Mouse (Mus musculus): ENCODE data around the gene Apol8. TPM values are rescaled to one million over a fixed set of nuclear protein-coding genes. Genes with fewer than 3 reads are reported as not detected.

The Apol8 gene
- polyA plus RNA-seq, 1 experiment from 2014 or later = not detected

DNA sequence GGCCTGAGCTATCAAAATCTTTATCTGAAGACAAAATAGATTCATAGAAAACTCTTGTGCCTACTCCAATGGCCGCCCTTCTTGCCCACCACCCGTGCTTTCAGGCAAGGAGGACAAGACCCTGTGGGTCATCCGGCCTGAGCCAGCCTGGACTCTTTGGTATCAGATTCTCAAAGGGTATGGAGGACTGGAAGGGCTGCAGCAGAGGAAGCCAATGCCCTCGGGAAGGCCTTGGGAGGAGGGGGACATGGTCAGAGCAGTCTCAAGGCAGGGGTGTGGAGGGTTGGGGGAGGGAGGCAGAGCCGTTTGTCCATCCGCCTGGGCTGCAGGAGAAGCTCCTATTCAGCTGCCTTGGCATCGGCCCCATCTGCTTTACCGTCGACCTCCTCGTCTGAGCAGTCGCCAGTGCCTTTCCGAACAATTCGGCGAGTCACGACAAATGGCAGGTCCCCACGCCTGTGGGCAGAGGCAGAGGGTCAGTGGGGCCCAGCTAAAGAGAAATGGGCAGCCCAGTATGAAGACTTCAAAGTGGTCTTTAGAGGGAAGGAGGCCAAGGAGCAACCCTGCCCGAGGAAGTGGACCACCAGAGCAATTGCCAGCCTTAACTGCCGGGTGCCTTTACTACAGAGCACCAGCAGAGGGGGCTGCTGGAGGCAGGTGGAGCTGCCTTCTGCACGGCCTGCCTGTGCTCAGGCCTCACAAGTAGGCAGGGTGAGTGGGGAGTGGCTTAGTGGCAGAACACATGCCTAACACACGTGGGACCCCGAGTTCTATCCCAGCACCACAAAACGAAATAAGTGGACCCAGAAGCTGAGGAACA lies 5.0 kb upstream of the Apol8 start:
- no peaks in the 10 kb centered on the region for H3K27me3 ChIP-seq (ENCODE audit: control insufficient read depth, insufficient read depth, low read length)
- H3K4me1 ChIP-seq (ENCODE audit: control insufficient read depth, insufficient read depth, low read length) = no peaks in the 10 kb centered on the region
- no peak overlapping the region for H3K9ac ChIP-seq (ENCODE audit: low read depth, low read length)
- H3K4me3 ChIP-seq (ENCODE audit: low read length) = no peak overlapping the region
- ATAC-seq (ENCODE audit: low FRiP score, low TSS enrichment) = no peak
- H3K9me3 ChIP-seq (ENCODE audit: control insufficient read depth, low read length) = no peaks in the 10 kb centered on the region
- H3K27ac ChIP-seq (ENCODE audit: low read depth, low read length) = no peak overlapping the region
- peaks cover 72% of the 10 kb centered on the region for H3K36me3 ChIP-seq (ENCODE audit: control insufficient read depth, insufficient read depth, low read length)
- no peak overlapping the region for H3K4me2 ChIP-seq (replicated peaks; ENCODE audit: low read depth, low read length)
- whole genome bisulfite sequencing = 68% methylated on average over 22 of the region's 22 CpGs

DNA sequence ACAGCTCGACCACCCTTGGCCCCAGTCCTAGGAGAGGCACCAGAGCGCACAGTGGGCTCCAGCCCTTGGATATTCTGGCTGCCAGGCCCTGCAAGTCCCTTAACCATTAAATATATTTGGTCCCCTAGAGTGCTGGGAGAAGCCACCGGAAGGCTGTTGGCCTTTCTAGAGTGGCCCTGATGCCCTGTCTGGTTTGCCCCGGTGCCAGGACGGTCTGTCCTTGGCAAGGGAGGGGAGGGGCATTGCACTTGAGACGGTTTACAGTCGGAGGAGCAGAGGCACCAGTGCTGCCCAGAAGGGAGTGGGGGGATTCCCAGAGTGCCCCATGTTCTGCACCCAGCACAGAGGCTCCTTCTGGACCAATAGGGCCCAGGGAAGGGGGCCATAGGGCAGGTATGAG lies 4.3 kb upstream of the Apol8 start:
- Histone ChIP-seq H3K27me3 (ENCODE audit: control insufficient read depth, insufficient read depth, low read length) (no peaks in the 10 kb centered on the region), H3K36me3 (ENCODE audit: control insufficient read depth, insufficient read depth, low read length) (peaks cover 65% of the 10 kb centered on the region), H3K9me3 (ENCODE audit: control insufficient read depth, low read length) (no peaks in the 10 kb centered on the region), H3K27ac (ENCODE audit: low read depth, low read length) (no peak overlapping the region), H3K4me1 (ENCODE audit: control insufficient read depth, insufficient read depth, low read length) (no peaks in the 10 kb centered on the region), H3K4me2 (replicated peaks; ENCODE audit: low read depth, low read length) (no peak overlapping the region), H3K4me3 (ENCODE audit: low read length) (no peak overlapping the region), H3K9ac (ENCODE audit: low read depth, low read length) (no peak overlapping the region)
- WGBS = 93% methylated on average over 7 of the region's 7 CpGs
- no peak for ATAC-seq (ENCODE audit: low FRiP score, low TSS enrichment)

- Histone ChIP-seq H3K9ac (ENCODE audit: low read depth, low read length) (no peak overlapping the region), H3K4me3 (ENCODE audit: low read length) (no peak overlapping the region), H3K27me3 (ENCODE audit: control insufficient read depth, insufficient read depth, low read length) (no peaks in the 10 kb centered on the region), H3K27ac (ENCODE audit: low read depth, low read length) (no peak overlapping the region), H3K4me1 (ENCODE audit: control insufficient read depth, insufficient read depth, low read length) (no peaks in the 10 kb centered on the region), H3K9me3 (ENCODE audit: control insufficient read depth, low read length) (no peaks in the 10 kb centered on the region), H3K36me3 (ENCODE audit: control insufficient read depth, insufficient read depth, low read length) (peaks cover 55% of the 10 kb centered on the region), H3K4me2 (replicated peaks; ENCODE audit: low read depth, low read length) (no peak overlapping the region)
- WGBS = 94% methylated on average over 15 of the region's 16 CpGs
- no peak for ATAC-seq (ENCODE audit: low FRiP score, low TSS enrichment)
Observed at GRCm38 (mm10) chr15:77760037-77760436, 3.2 kb upstream of the Apol8 start.

GRCm38 (mm10) chr15:77757586-77758226 lies 903 bp upstream of the Apol8 start:
- Histone ChIP-seq H3K4me3 (ENCODE audit: low read length) (no peak overlapping the region), H3K4me1 (ENCODE audit: control insufficient read depth, insufficient read depth, low read length) (no peaks in the 10 kb centered on the region), H3K9ac (ENCODE audit: low read depth, low read length) (no peak overlapping the region), H3K4me2 (replicated peaks; ENCODE audit: low read depth, low read length) (no peak overlapping the region), H3K36me3 (ENCODE audit: control insufficient read depth, insufficient read depth, low read length) (peaks cover 31% of the 10 kb centered on the region), H3K27me3 (ENCODE audit: control insufficient read depth, insufficient read depth, low read length) (no peaks in the 10 kb centered on the region), H3K27ac (ENCODE audit: low read depth, low read length) (no peak overlapping the region), H3K9me3 (ENCODE audit: control insufficient read depth, low read length) (no peaks in the 10 kb centered on the region)
- no peak for ATAC-seq (ENCODE audit: low FRiP score, low TSS enrichment)
- 80% methylated on average over 4 of the region's 4 CpGs for WGBS

DNA sequence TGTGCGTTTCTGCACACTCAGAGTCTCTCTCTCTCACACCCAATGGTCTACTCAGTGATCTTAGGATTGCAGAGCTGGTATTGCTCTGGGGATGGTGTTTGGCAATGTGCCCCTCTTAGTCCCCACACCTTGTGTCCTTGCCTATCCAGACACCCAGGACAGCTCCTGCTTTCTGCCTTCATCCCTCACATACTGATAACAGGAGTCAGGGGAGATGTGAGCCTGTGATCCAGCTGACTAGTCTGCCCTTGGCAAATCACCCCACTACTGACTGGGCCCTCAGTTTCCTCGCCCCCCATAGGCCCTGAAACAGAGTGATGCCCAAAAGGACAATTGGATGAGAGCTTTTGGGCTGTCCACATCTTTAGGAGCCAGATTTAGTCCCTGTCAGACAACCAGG lies 722 bp downstream of the Apol8 start:
- Histone ChIP-seq H3K36me3 (ENCODE audit: control insufficient read depth, insufficient read depth, low read length) (peaks cover 15% of the 10 kb centered on the region), H3K9ac (ENCODE audit: low read depth, low read length) (no peak overlapping the region), H3K4me3 (ENCODE audit: low read length) (no peak overlapping the region), H3K27me3 (ENCODE audit: control insufficient read depth, insufficient read depth, low read length) (no peaks in the 10 kb centered on the region), H3K4me2 (replicated peaks; ENCODE audit: low read depth, low read length) (no peak overlapping the region), H3K27ac (ENCODE audit: low read depth, low read length) (no peak overlapping the region), H3K4me1 (ENCODE audit: control insufficient read depth, insufficient read depth, low read length) (no peaks in the 10 kb centered on the region), H3K9me3 (ENCODE audit: control insufficient read depth, low read length) (no peaks in the 10 kb centered on the region)
- WGBS = 71% methylated on average over 2 of the region's 2 CpGs
- ATAC-seq (ENCODE audit: low FRiP score, low TSS enrichment) = no peak

DNA sequence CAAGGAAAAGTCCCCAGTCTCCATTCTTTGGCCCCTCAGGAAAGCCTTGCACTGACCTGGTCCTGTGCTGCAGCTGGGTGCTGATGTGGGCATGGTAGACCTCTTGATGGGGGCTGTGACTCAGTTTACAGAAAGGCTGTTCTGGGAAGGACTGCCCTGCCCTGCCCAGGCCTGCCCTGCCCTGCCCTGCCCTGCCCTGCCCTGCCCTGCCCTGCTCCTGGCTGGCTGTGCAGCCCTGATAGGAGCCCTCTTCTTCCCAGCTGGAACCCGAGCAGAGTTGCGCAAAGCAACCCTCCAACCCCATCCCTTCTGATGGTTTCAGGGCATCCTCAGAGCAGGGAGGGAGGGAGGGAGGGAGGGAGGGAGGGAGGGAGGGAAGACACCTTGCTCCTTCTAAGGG lies 1.7 kb downstream of the Apol8 start:
- WGBS = 50% methylated on average over 2 of the region's 2 CpGs
- Histone ChIP-seq H3K9me3 (ENCODE audit: control insufficient read depth, low read length) (no peaks in the 10 kb centered on the region), H3K27me3 (ENCODE audit: control insufficient read depth, insufficient read depth, low read length) (no peaks in the 10 kb centered on the region), H3K4me3 (ENCODE audit: low read length) (no peak overlapping the region), H3K4me1 (ENCODE audit: control insufficient read depth, insufficient read depth, low read length) (no peaks in the 10 kb centered on the region), H3K27ac (ENCODE audit: low read depth, low read length) (no peak overlapping the region), H3K9ac (ENCODE audit: low read depth, low read length) (no peak overlapping the region), H3K4me2 (replicated peaks; ENCODE audit: low read depth, low read length) (no peak overlapping the region), H3K36me3 (ENCODE audit: control insufficient read depth, insufficient read depth, low read length) (peaks cover 6% of the 10 kb centered on the region; the same call in 1 of the 2 replicates)
- ATAC-seq (ENCODE audit: low FRiP score, low TSS enrichment) = no peak

DNA sequence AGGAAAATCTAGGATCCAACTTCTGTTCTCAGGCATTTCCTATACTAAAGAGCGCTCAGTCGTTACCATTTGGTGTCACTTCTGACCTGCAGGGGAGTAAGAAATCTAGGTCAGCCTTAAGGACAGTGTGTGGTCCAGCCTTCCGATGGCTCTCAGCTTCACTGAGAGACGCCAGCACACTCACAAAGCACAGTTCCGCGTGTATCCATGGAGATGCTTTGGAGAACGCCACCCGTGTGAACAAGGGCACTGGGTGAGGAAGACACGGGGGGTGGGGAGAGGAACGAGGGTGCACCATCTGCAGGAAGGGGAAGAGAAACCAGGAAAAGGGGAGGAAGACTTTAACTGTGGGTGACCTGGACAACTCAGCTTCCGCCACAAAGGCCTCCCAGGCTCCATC lies 4.4 kb downstream of the Apol8 start:
- WGBS = 47% methylated on average over 11 of the region's 11 CpGs
- H3K27ac ChIP-seq (ENCODE audit: low read depth, low read length) = no peak overlapping the region
- H3K9ac ChIP-seq (ENCODE audit: low read depth, low read length) = no peak overlapping the region
- H3K36me3 ChIP-seq (ENCODE audit: control insufficient read depth, insufficient read depth, low read length) = no peaks in the 10 kb centered on the region
- H3K27me3 ChIP-seq (ENCODE audit: control insufficient read depth, insufficient read depth, low read length) = no peaks in the 10 kb centered on the region
- no peak for ATAC-seq (ENCODE audit: low FRiP score, low TSS enrichment)
- H3K4me3 ChIP-seq (ENCODE audit: low read length) = no peak overlapping the region
- no peaks in the 10 kb centered on the region; the same call in 1 of the 2 replicates for H3K9me3 ChIP-seq (ENCODE audit: control insufficient read depth, low read length)
- no peak overlapping the region for H3K4me2 ChIP-seq (replicated peaks; ENCODE audit: low read depth, low read length)
- H3K4me1 ChIP-seq (ENCODE audit: control insufficient read depth, insufficient read depth, low read length) = no peaks in the 10 kb centered on the region

- no peak for ATAC-seq (ENCODE audit: low FRiP score, low TSS enrichment)
- 29% methylated on average over 1 of the region's 1 CpGs for WGBS
- no peak overlapping the region for H3K4me3 ChIP-seq (ENCODE audit: low read length)
- H3K27me3 ChIP-seq (ENCODE audit: control insufficient read depth, insufficient read depth, low read length) = no peaks in the 10 kb centered on the region
- no peak overlapping the region for H3K9ac ChIP-seq (ENCODE audit: low read depth, low read length)
- H3K36me3 ChIP-seq (ENCODE audit: control insufficient read depth, insufficient read depth, low read length) = no peaks in the 10 kb centered on the region
- H3K4me2 ChIP-seq (replicated peaks; ENCODE audit: low read depth, low read length) = no peak overlapping the region
- H3K9me3 ChIP-seq (ENCODE audit: control insufficient read depth, low read length) = no peaks in the 10 kb centered on the region; the same call in 1 of the 2 replicates
- H3K4me1 ChIP-seq (ENCODE audit: control insufficient read depth, insufficient read depth, low read length) = no peaks in the 10 kb centered on the region
- H3K27ac ChIP-seq (ENCODE audit: low read depth, low read length) = no peak overlapping the region
Observed at GRCm38 (mm10) chr15:77750461-77750860, 6.3 kb downstream of the Apol8 start.

DNA sequence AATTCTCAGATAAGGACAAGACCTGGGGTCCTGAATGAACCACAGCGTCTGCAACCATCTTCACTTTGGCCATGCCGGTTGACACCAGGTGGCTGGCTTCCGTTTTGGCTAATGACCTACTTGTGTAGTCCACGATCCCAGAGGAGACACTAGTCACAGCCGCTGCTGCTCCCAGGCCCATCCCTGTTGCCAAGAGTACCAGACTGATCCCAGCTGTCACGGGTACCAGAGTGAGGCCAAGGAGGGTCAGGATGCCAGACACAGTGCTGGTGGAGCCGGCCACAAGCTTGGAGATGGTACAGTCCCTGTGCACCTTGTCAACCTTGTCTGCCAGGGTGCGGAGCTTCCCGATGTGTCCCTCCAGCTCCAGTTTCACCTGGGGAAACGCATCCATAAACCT lies 7.1 kb downstream of the Apol8 start:
- H3K9me3 ChIP-seq (ENCODE audit: control insufficient read depth, low read length) = no peaks in the 10 kb centered on the region; the same call in 1 of the 2 replicates
- H3K36me3 ChIP-seq (ENCODE audit: control insufficient read depth, insufficient read depth, low read length) = no peaks in the 10 kb centered on the region
- 92% methylated on average over 10 of the region's 10 CpGs for WGBS
- H3K27ac ChIP-seq (ENCODE audit: low read depth, low read length) = no peak overlapping the region
- H3K4me1 ChIP-seq (ENCODE audit: control insufficient read depth, insufficient read depth, low read length) = no peaks in the 10 kb centered on the region
- H3K4me2 ChIP-seq (replicated peaks; ENCODE audit: low read depth, low read length) = no peak overlapping the region
- no peak overlapping the region for H3K9ac ChIP-seq (ENCODE audit: low read depth, low read length)
- no peaks in the 10 kb centered on the region for H3K27me3 ChIP-seq (ENCODE audit: control insufficient read depth, insufficient read depth, low read length)
- no peak overlapping the region for H3K4me3 ChIP-seq (ENCODE audit: low read length)
- ATAC-seq (ENCODE audit: low FRiP score, low TSS enrichment) = no peak

Data from kidney, embryonic 14.5 days (tissue).